In genomic region chr6:55536469-55536868, GRCm38 (mm10) we compare ENCODE assay signal across 19 mouse cellular contexts.
"Had no signal": no experiment of that assay in that cellular context is flagged by ENCODE, and none has a peak within 500 bp of the region (broad histone marks: within the 10 kb centered on the region; RNA-seq: fewer than 3 reads in every experiment).

No protein-coding gene starts in this region.

- H3K27me3 ChIP-seq: liver, embryonic 13.5 days; midbrain, embryonic 13.5 days; neural tube, embryonic 13.5 days had no signal

- H3K4me1 ChIP-seq: liver, embryonic 13.5 days had no signal

- ATAC-seq: intestine, embryonic 16.5 days; midbrain, embryonic 13.5 days; midbrain, embryonic 16.5 days had no signal

- H3K36me3 ChIP-seq: liver, embryonic 13.5 days; midbrain, embryonic 10.5 days; midbrain, embryonic 13.5 days; neural tube, embryonic 13.5 days had no signal

- H3K9me3 ChIP-seq: liver, embryonic 13.5 days; midbrain, embryonic 13.5 days; neural tube, embryonic 13.5 days had no signal

- H3K4me3 ChIP-seq: layer of hippocampus, adult 2 months; liver, embryonic 13.5 days; midbrain, embryonic 10.5 days; midbrain, embryonic 13.5 days; myocyte; neural tube, embryonic 13.5 days had no signal

- H3K4me2 ChIP-seq: liver, embryonic 13.5 days; midbrain, embryonic 13.5 days; neural tube, embryonic 13.5 days had no signal

- H3K9ac ChIP-seq: liver, embryonic 13.5 days; midbrain, embryonic 13.5 days; neural tube, embryonic 13.5 days had no signal

- H3K27ac ChIP-seq: layer of hippocampus, adult 2 months; liver, embryonic 13.5 days; midbrain, embryonic 10.5 days; midbrain, embryonic 13.5 days; neural tube, embryonic 13.5 days had no signal

- DNase-seq: kidney, adult 18-20 months; kidney, adult 9 months; kidney, postnatal 14 days; layer of hippocampus, adult 9-11 months; liver, embryonic 13.5 days; lung, adult 2 months; lung, postnatal 14 days; lung, postnatal 4 days; retina, postnatal 1 day; thymus, adult 2 months; thymus, postnatal 14 days; thymus, postnatal 4 days had no signal
